Mouse (Mus musculus) liver, embryonic 14.5 days (tissue): ENCODE results near the gene Vwa1. TPM values are rescaled to one million over a fixed set of nuclear protein-coding genes. Genes with fewer than 3 reads are reported as not detected.

Source experiments
- ATAC-seq: fragments of 200-750 bp; cut with Nextera tagmentation; 2 replicates; pipeline ENCODE4 v1.8.0; 2017; ENCODE audit warnings: moderate number of reproducible peaks, mild to moderate bottlenecking, moderate library complexity; ENCODE audit not compliant: insufficient read depth
- DNase-seq, 3 experiments: peaks; one replicate each; pipeline ENCODE4 v3.0.0-alpha.2; 2012 to 2013; ENCODE audit warnings: low read depth in 3 of 3, low spot score in 3 of 3
- H3K27ac ChIP-seq: fragments of 300-500 bp; sonication (generic); 2 replicates; pipeline ENCODE4 v1.5.1; 2014; ENCODE audit warnings: moderate library complexity, mild to moderate bottlenecking, control low read depth, inconsistent platforms
- H3K27me3 ChIP-seq: fragments of 300-500 bp; sonication (generic); 2 replicates; pipeline ENCODE4 v1.6.1; 2014; ENCODE audit warnings: mild to moderate bottlenecking, low read length, moderate library complexity; ENCODE audit not compliant: control insufficient read depth, insufficient read depth
- H3K36me3 ChIP-seq: fragments of 300-500 bp; sonication (generic); replicated peaks from 2 replicates; pipeline ENCODE4 v1.6.1; 2014; ENCODE audit warnings: low read depth; ENCODE audit not compliant: control insufficient read depth, insufficient read depth
- H3K4me1 ChIP-seq, 2 experiments: fragments of 200-500 bp in 1 of 2; fragments of 300-500 bp in 1 of 2; sonication (generic) in 1 of 2; replicated peaks; 2 replicates each; pipeline ENCODE4 v1.6.1; 2012 to 2014; ENCODE audit warnings: antibody characterized with exemption in 1 of 2, inconsistent platforms in 1 of 2, low read length in 1 of 2; ENCODE audit not compliant: control insufficient read depth in 2 of 2, insufficient read depth in 2 of 2
- H3K4me2 ChIP-seq: fragments of 300-500 bp; sonication (generic); 2 replicates; pipeline ENCODE4 v1.6.1; 2014; ENCODE audit warnings: low read depth, mild to moderate bottlenecking, control low read depth, moderate library complexity
- H3K4me3 ChIP-seq, 2 experiments: fragments of 200-500 bp in 1 of 2; fragments of 300-500 bp in 1 of 2; sonication (generic) in 1 of 2; 2 replicates each; pipeline ENCODE4 v1.5.1; 2012 to 2014; ENCODE audit warnings: low read depth in 2 of 2, low read length in 2 of 2, mild to moderate bottlenecking in 2 of 2, control low read depth in 1 of 2, inconsistent platforms in 1 of 2, moderate library complexity in 1 of 2; ENCODE audit not compliant: insufficient read depth in 1 of 2
- H3K9ac ChIP-seq: fragments of 300-500 bp; sonication (generic); replicated peaks from 2 replicates; pipeline ENCODE4 v1.6.1; 2014; ENCODE audit warnings: mild to moderate bottlenecking, control low read depth, moderate library complexity
- H3K9me3 ChIP-seq: fragments of 300-500 bp; sonication (generic); 2 replicates; pipeline ENCODE4 v1.6.1; 2016; ENCODE audit warnings: low read length, mixed read lengths; ENCODE audit not compliant: control insufficient read depth
- CTCF ChIP-seq: IDR thresholded peaks from 2 replicates; pipeline ENCODE4 v1.5.1; 2016; ENCODE audit warnings: antibody characterized with exemption, low read depth, control low read depth
- EP300 ChIP-seq: IDR thresholded peaks from 2 replicates; pipeline ENCODE4 v1.6.1; 2016; ENCODE audit warnings: antibody characterized with exemption, low read depth
- WGBS: fragments of 180-500 bp; shearing (Covaris S2); extraction: QIAGEN DNeasy Blood & Tissue Kit; methylation state at CpG from one replicate; pipeline ENCODE4 v1.1.7; 2014; ENCODE audit not compliant: insufficient replicate concordance; 5-methylcytosine and 5-hydroxymethylcytosine counted together
- polyA plus RNA-seq, 2 experiments: library from polyadenylated mRNA; depleted of rRNA in 1 of 2; stranded (reverse) in 1 of 2; unstranded in 1 of 2; fragments of >200 nt; fragmentation: Nextera tagmentation in 1 of 2; extraction: Ambion mirVana in 1 of 2; gene quantifications; 2 replicates each; pipeline versions ENCODE4 v1.2.1 to v1.2.3; 2012 to 2014

Gene Vwa1
- polyA plus RNA-seq, 2 experiments, result 0.15 to 0.19 TPM

DNA sequence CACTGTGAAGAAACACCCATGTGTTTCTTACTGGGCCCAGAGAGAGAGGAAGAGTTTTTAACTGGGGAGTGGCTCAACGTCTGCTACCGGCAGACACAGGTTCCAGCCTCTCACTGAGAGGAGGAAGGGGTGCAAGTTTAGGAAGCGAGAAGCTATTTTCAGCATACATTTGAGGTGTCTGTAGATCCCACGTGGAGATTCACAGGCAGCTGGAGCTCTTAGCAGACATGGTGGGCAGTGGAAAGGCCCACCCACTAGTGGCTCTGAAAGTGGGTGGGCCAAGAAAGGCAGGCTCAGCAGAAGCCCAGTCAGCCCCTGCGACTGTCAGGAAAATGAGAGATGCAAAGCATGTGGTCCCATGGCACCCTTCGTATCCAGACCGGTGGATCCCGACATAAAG lies 36.2 kb downstream of the Vwa1 start:
- WGBS, result 50% methylated on average over 8 of the region's 8 CpGs
- Histone ChIP-seq H3K4me1 (peaks cover 3% of the 10 kb centered on the region in 2 experiments; a peak in 1 of 4 replicates), H3K9me3 (no peaks in the 10 kb centered on the region), H3K27me3 (no peaks in the 10 kb centered on the region), H3K36me3 (peaks cover 10% of the 10 kb centered on the region), H3K9ac (no peak overlapping the region), H3K4me2 (no peak overlapping the region), H3K4me3 (no peak overlapping the region), H3K27ac (no peak overlapping the region)
- ATAC-seq (no peak), DNase-seq (no peak)
- no peak for TF ChIP-seq CTCF
- TF ChIP-seq EP300, result no peak

DNA sequence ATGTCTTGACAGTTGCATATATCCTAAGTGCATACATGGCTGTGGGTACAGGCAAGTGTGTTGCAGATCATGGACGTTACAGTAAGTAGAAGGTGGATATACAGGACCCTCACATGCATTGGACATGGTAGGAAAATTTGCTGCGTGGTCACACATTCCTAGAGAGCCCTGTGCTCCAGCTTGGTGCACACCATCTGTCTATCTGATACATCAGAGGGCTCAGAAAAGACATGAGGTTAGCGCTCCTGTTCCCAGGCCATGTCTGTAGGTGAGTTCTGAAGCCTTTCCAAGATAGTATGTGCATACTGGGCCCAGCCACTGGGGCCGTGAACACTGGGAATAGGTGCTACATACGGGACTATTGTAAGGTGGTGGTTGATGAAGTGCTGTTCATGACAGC lies 38.1 kb downstream of the Vwa1 start:
- Histone ChIP-seq H3K27ac (no peak overlapping the region), H3K4me1 (peaks cover 3% of the 10 kb centered on the region in 2 experiments; a peak in 1 of 4 replicates), H3K27me3 (no peaks in the 10 kb centered on the region), H3K9me3 (no peaks in the 10 kb centered on the region), H3K36me3 (peaks cover 9% of the 10 kb centered on the region), H3K4me2 (no peak overlapping the region), H3K9ac (no peak overlapping the region), H3K4me3 (no peak overlapping the region)
- WGBS, result 82% methylated on average over 5 of the region's 5 CpGs
- TF ChIP-seq EP300, result no peak
- TF ChIP-seq CTCF, result no peak
- ATAC-seq (no peak), DNase-seq (no peak)

DNA sequence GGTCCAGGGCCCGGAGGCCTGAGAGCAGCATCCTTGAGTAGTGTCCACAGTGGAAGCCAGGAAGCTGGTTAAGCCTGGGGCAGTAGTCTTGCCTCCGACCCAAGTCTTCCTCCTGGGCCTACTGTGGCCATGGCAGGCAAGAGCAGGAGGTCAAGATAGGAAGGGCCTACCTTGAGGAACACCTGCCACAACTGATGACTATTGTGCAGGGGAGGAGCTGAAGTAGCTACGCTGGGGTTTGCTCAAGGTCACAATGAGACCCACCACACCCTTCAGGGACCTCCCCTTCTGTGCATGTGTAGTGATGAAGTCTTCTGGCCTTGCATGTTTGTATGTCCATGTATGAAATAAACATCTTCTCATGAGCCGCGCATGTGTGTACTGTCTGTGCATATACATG lies 38.7 kb downstream of the Vwa1 start:
- Histone ChIP-seq H3K27me3 (no peaks in the 10 kb centered on the region), H3K4me3 (peak overlapping the region; percentile 74 to 89; a peak in 2 of 4 replicates), H3K4me2 (peak overlapping the region; percentile 92), H3K27ac (no peak overlapping the region), H3K36me3 (peaks cover 5% of the 10 kb centered on the region), H3K4me1 (peaks cover 3% of the 10 kb centered on the region in 2 experiments; a peak in 1 of 4 replicates), H3K9ac (no peak overlapping the region), H3K9me3 (no peaks in the 10 kb centered on the region)
- TF ChIP-seq EP300 (no peak), CTCF (no peak)
- WGBS, result 70% methylated on average over 5 of the region's 5 CpGs
- no peak for DNase-seq
- no peak for ATAC-seq

DNA sequence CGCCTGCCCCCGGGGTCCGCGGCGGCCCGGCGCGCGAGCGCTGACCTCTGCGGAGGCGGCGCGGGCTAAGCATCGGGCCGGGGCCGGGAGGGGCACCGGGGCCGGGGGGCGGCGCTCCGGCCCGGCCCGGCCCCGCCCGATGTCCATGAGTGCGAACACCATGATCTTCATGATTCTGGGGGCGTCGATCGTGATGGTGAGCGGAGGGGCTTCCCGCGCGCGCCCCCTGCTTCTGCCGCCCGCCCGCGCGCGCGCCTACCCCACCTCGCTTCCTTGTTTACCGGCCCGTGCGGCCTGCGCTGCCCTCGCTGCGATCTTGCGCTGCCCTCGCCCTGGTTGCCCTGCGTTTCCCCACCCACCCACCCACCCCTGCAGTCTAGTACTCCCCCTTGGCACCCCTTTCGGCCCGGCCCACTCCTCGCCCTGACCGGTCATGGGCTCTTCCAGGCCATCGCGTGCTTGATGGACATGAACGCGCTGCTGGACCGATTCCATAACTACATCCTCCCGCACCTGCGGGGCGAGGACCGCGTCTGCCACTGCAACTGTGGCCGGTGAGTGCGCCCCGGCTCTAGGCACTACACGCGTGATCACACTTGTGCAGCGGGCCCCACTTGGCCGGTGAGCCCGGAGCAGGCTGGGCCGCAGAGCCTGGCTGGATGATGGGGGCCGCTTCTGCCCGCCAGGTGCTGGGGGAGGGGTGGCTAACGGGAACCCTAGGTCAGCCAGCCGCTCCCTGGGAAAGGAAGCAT lies 39.4 kb downstream of the Vwa1 start:
- H3K27me3 ChIP-seq, result no peaks in the 10 kb centered on the region
- peak overlapping the region; percentile 74 to 89 for H3K4me3 ChIP-seq
- no peak for DNase-seq
- WGBS, result 1% methylated on average over 53 of the region's 79 CpGs
- ATAC-seq, result peak; percentile 68
- TF ChIP-seq EP300, result no peak
- no peak for TF ChIP-seq CTCF
- no peaks in the 10 kb centered on the region for H3K9me3 ChIP-seq
- H3K9ac ChIP-seq, result peak overlapping the region; percentile 75
- H3K4me1 ChIP-seq, result peaks cover 3% of the 10 kb centered on the region in 2 experiments; a peak in 1 of 4 replicates
- H3K36me3 ChIP-seq, result no peaks in the 10 kb centered on the region; the same call in none of the 2 replicates
- peak overlapping the region; percentile 92 for H3K4me2 ChIP-seq
- no peak overlapping the region for H3K27ac ChIP-seq

DNA sequence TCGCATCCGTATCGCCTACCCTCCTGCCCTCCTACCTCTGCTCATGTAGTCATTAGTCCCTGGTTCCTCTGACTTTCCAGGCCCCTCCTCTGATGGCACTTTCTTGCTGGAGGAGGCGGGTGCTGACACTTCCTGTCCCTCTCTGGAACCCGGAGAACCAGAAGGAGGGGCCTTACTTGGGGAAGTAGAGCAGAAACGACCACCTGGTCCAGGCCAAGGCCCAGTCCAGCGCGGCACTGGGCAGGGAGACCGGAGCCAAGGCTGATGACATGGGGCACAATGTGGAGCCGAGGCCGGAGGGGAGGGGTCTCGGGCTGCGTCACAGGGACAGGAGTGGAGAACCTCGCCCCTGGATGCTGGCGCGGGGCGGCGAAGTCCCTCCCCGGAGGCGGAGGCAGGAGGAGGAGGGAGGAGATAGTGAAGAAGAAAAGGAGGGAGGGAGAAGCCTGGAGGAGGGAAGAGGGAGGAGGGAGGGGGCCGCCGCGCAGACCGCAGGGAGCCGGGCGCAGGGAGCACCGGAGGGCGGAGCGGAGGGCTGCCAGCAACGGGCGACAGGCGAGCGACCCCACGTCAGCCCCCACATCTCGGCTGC lies 40.1 kb downstream of the Vwa1 start, which contains the start of gene Tmem240:
Gene Tmem240 (plus strand): TSS at position 451 of the 592 bp plus-strand sequence.
- no peaks in the 10 kb centered on the region; the same call in none of the 2 replicates for H3K36me3 ChIP-seq
- TF ChIP-seq EP300, result no peak
- no peak for TF ChIP-seq CTCF
- ATAC-seq (peak; percentile 85), DNase-seq (peak; percentile 56 to 65 (median 57))
- peak within 1 kb of the TSS; percentile 75 for H3K9ac ChIP-seq
- H3K9me3 ChIP-seq, result no peaks in the 10 kb centered on the region
- peaks cover 3% of the 10 kb centered on the region in 2 experiments; a peak in 1 of 4 replicates for H3K4me1 ChIP-seq
- H3K4me2 ChIP-seq, result peak within 1 kb of the TSS; percentile 92
- H3K27ac ChIP-seq, result no peak within 1 kb of the TSS
- H3K27me3 ChIP-seq, result no peaks in the 10 kb centered on the region
- peak within 1 kb of the TSS; percentile 74 to 89 for H3K4me3 ChIP-seq
- WGBS, result under 1% methylated on average over 35 of the region's 35 CpGs
